Mouse (Mus musculus) embryonic facial prominence, embryonic 11.5 days (tissue): ENCODE data around the gene Hoxd11. TPM values are rescaled to one million over a fixed set of nuclear protein-coding genes. Genes with fewer than 3 reads are reported as not detected.

Experiments used
- ATAC-seq: fragments of 200-750 bp; cut with Nextera tagmentation; replicated peaks from 2 replicates; pipeline ENCODE4 v1.8.0; 2017; ENCODE audit warnings: low read depth; ENCODE audit not compliant: insufficient number of reproducible peaks, low FRiP score, low TSS enrichment
- DNase-seq: peaks from one replicate; pipeline ENCODE4 v3.0.0-alpha.2; 2015; ENCODE audit warnings: low spot score
- H3K27ac ChIP-seq: fragments of 300-500 bp; sonication (generic); replicated peaks from 2 replicates; pipeline ENCODE4 v1.5.1; 2014; ENCODE audit warnings: mild to moderate bottlenecking, low read depth, low read length, control low read depth
- H3K27me3 ChIP-seq: fragments of 300-500 bp; sonication (generic); 2 replicates; pipeline ENCODE4 v1.6.1; 2014; ENCODE audit warnings: mild to moderate bottlenecking, low read length, moderate library complexity, mixed read lengths; ENCODE audit not compliant: control insufficient read depth, insufficient read depth
- H3K36me3 ChIP-seq: fragments of 300-500 bp; sonication (generic); replicated peaks from 2 replicates; pipeline ENCODE4 v1.6.1; 2014; ENCODE audit warnings: low read depth, mild to moderate bottlenecking, low read length, moderate library complexity, mixed read lengths; ENCODE audit not compliant: control insufficient read depth, insufficient read depth
- H3K4me1 ChIP-seq: fragments of 300-500 bp; sonication (generic); 2 replicates; pipeline ENCODE4 v1.6.1; 2014; ENCODE audit warnings: low read length, mixed read lengths; ENCODE audit not compliant: control insufficient read depth, insufficient read depth
- H3K4me2 ChIP-seq: fragments of 300-500 bp; sonication (generic); 2 replicates; pipeline ENCODE4 v1.6.1; 2014; ENCODE audit warnings: low read depth, mild to moderate bottlenecking, control low read depth, low read length, moderate library complexity
- H3K4me3 ChIP-seq: fragments of 300-500 bp; sonication (generic); 2 replicates; pipeline ENCODE4 v1.5.1; 2014; ENCODE audit warnings: low read depth, low read length, control low read depth
- H3K9ac ChIP-seq: fragments of 300-500 bp; sonication (generic); replicated peaks from 2 replicates; pipeline ENCODE4 v1.6.1; 2014; ENCODE audit warnings: mild to moderate bottlenecking, control low read depth, low read length
- H3K9me3 ChIP-seq: fragments of 300-500 bp; sonication (generic); replicated peaks from 2 replicates; pipeline ENCODE4 v1.6.1; 2016; ENCODE audit warnings: mild to moderate bottlenecking, low read length, inconsistent platforms, mixed read lengths; ENCODE audit not compliant: control insufficient read depth
- WGBS: fragments of 180-500 bp; shearing (Covaris S2); extraction: QIAGEN DNeasy Blood & Tissue Kit; methylation state at CpG from one replicate; pipeline ENCODE4 v1.1.7; 2014; 5-methylcytosine and 5-hydroxymethylcytosine counted together
- polyA plus RNA-seq: library from polyadenylated mRNA; unstranded; fragments of >200 nt; fragmentation: Nextera tagmentation; extraction: Ambion mirVana; gene quantifications from 2 replicates; pipeline ENCODE4 v1.2.1, GENCODE M21; 2014

The Hoxd11 gene
- polyA plus RNA-seq, 1 experiment from 2014 or later = not detected

GRCm38 (mm10) chr2:74659507-74660005 is 19.8 kb upstream of the Hoxd11 start, which contains the start of gene Evx2:
Gene Evx2, minus strand, starts transcription at chr2:74659557.
- H3K27me3 ChIP-seq = peaks cover 76% of the 10 kb centered on the region
- no peaks in the 10 kb centered on the region for H3K9me3 ChIP-seq
- H3K36me3 ChIP-seq = no peaks in the 10 kb centered on the region
- no peak for ATAC-seq
- DNase-seq = peak; percentile 28
- no peak within 1 kb of the TSS for H3K9ac ChIP-seq
- no peak within 1 kb of the TSS for H3K27ac ChIP-seq
- no peaks in the 10 kb centered on the region; the same call in 1 of the 2 replicates for H3K4me1 ChIP-seq
- WGBS = 1% methylated on average over 28 of the region's 28 CpGs
- H3K4me3 ChIP-seq = no peak within 1 kb of the TSS
- H3K4me2 ChIP-seq = no peak within 1 kb of the TSS

- no peaks in the 10 kb centered on the region for H3K36me3 ChIP-seq
- no peak overlapping the region for H3K9ac ChIP-seq
- no peak overlapping the region for H3K4me3 ChIP-seq
- H3K4me2 ChIP-seq = no peak overlapping the region
- WGBS = 4% methylated on average over 30 of the region's 30 CpGs
- H3K27ac ChIP-seq = no peak overlapping the region
- ATAC-seq = no peak
- peak; percentile 13 for DNase-seq
- no peaks in the 10 kb centered on the region; the same call in 1 of the 2 replicates for H3K4me1 ChIP-seq
- H3K27me3 ChIP-seq = peaks cover 74% of the 10 kb centered on the region
- H3K9me3 ChIP-seq = no peaks in the 10 kb centered on the region
Observed at GRCm38 (mm10) chr2:74660421-74661375, 18.7 kb upstream of the Hoxd11 start.

- Histone ChIP-seq H3K27me3 (peaks cover 73% of the 10 kb centered on the region), H3K9me3 (no peaks in the 10 kb centered on the region), H3K4me1 (no peaks in the 10 kb centered on the region; the same call in 1 of the 2 replicates), H3K9ac (no peak overlapping the region), H3K36me3 (no peaks in the 10 kb centered on the region), H3K27ac (no peak overlapping the region), H3K4me2 (no peak overlapping the region), H3K4me3 (no peak overlapping the region)
- WGBS = 0% methylated on average over 14 of the region's 14 CpGs
- DNase-seq = peak; percentile 83
- ATAC-seq = no peak; the same call in 1 of the 2 replicates
Observed at GRCm38 (mm10) chr2:74661685-74662084, 17.7 kb upstream of the Hoxd11 start.

- no peak overlapping the region for H3K4me2 ChIP-seq
- no peaks in the 10 kb centered on the region for H3K36me3 ChIP-seq
Observed at GRCm38 (mm10) chr2:74663291-74663925, 15.9 kb upstream of the Hoxd11 start.

GRCm38 (mm10) chr2:74666411-74666810 is 12.9 kb upstream of the Hoxd11 start:
- ATAC-seq (no peak), DNase-seq (no peak)
- Histone ChIP-seq H3K4me1 (peaks cover 7% of the 10 kb centered on the region), H3K4me2 (no peak overlapping the region), H3K9me3 (no peaks in the 10 kb centered on the region), H3K27me3 (peaks cover 81% of the 10 kb centered on the region), H3K27ac (no peak overlapping the region), H3K4me3 (no peak overlapping the region), H3K36me3 (no peaks in the 10 kb centered on the region), H3K9ac (no peak overlapping the region)
- WGBS = 1% methylated on average over 7 of the region's 7 CpGs

More at GRCm38 (mm10) chr2:74663291-74663925, 15.9 kb upstream of the Hoxd11 start:
- Histone ChIP-seq H3K27me3 (peaks cover 79% of the 10 kb centered on the region), H3K9ac (no peak overlapping the region), H3K9me3 (no peaks in the 10 kb centered on the region), H3K4me1 (peaks cover 5% of the 10 kb centered on the region), H3K4me3 (no peak overlapping the region), H3K27ac (no peak overlapping the region)
- DNase-seq (no peak), ATAC-seq (no peak)
- WGBS = 2% methylated on average over 18 of the region's 18 CpGs

GRCm38 (mm10) chr2:74667191-74667841 is 12.0 kb upstream of the Hoxd11 start:
- no peaks in the 10 kb centered on the region for H3K36me3 ChIP-seq
- no peak overlapping the region; the same call in 1 of the 2 replicates for H3K4me3 ChIP-seq
- no peaks in the 10 kb centered on the region for H3K9me3 ChIP-seq
- H3K27ac ChIP-seq = no peak overlapping the region
- H3K4me2 ChIP-seq = no peak overlapping the region
- ATAC-seq (no peak), DNase-seq (no peak)
- WGBS = 2% methylated on average over 36 of the region's 36 CpGs
- peaks cover 79% of the 10 kb centered on the region for H3K27me3 ChIP-seq
- H3K4me1 ChIP-seq = peaks cover 7% of the 10 kb centered on the region
- no peak overlapping the region for H3K9ac ChIP-seq

- no peak for DNase-seq
- H3K9me3 ChIP-seq = no peaks in the 10 kb centered on the region
- H3K36me3 ChIP-seq = no peaks in the 10 kb centered on the region
- 2% methylated on average over 23 of the region's 51 CpGs for WGBS
- peak within 1 kb of the TSS; percentile 32 for H3K4me3 ChIP-seq
- peaks cover 80% of the 10 kb centered on the region for H3K27me3 ChIP-seq
- H3K27ac ChIP-seq = no peak within 1 kb of the TSS
- no peak within 1 kb of the TSS; the same call in 1 of the 2 replicates for H3K9ac ChIP-seq
- peaks cover 7% of the 10 kb centered on the region for H3K4me1 ChIP-seq
- peak within 1 kb of the TSS; percentile 51 for H3K4me2 ChIP-seq
- no peak; the same call in 1 of the 2 replicates for ATAC-seq
Observed at GRCm38 (mm10) chr2:74667842-74668357, 11.5 kb upstream of the Hoxd11 start, which contains the start of gene Hoxd13. Gene Hoxd13, plus strand, starts transcription at chr2:74668310.
